Mouse (Mus musculus) G1E (cell line): ENCODE results near the gene Arrdc5. TPM values are rescaled to one million over a fixed set of nuclear protein-coding genes. Genes with fewer than 3 reads are reported as not detected.

Experiments used
- ATAC-seq: 2 replicates; pipeline ENCODE4 v1.8.0; 2016; ENCODE audit warnings: mild to moderate bottlenecking; ENCODE audit not compliant: insufficient number of reproducible peaks, poor library complexity, low FRiP score, severe bottlenecking; ENCODE audit errors: extremely low read depth
- DNase-seq: peaks from one replicate; pipeline ENCODE4 v3.0.0; 2012; ENCODE audit warnings: low spot score
- H3K27me3 ChIP-seq: 2 replicates; pipeline ENCODE4 v1.6.1; 2012; ENCODE audit warnings: mild to moderate bottlenecking, low read length, inconsistent platforms; ENCODE audit not compliant: insufficient read depth
- H3K36me3 ChIP-seq: replicated peaks from 2 replicates; pipeline ENCODE3; 2012; ENCODE audit warnings: mild to moderate bottlenecking, inconsistent platforms
- H3K4me1 ChIP-seq: 2 replicates; pipeline ENCODE4 v1.6.1; 2012; ENCODE audit warnings: low read depth, low read length, inconsistent platforms, mixed read lengths; ENCODE audit not compliant: insufficient read depth
- H3K4me3 ChIP-seq: 2 replicates; pipeline ENCODE4 v1.5.1; 2012; ENCODE audit warnings: low read depth, mild to moderate bottlenecking, inconsistent platforms, low read length, moderate library complexity, mixed read lengths
- H3K9me3 ChIP-seq: replicated peaks from 2 replicates; pipeline ENCODE4 v1.6.1; 2012; ENCODE audit warnings: inconsistent platforms
- CTCF ChIP-seq: IDR thresholded peaks from 2 replicates; pipeline ENCODE4 v1.5.1; 2012; ENCODE audit warnings: low read depth, low read length, inconsistent platforms, mixed read lengths
- GATA1 ChIP-seq: IDR thresholded peaks from 2 replicates; pipeline ENCODE4 v1.6.1; 2012; ENCODE audit warnings: borderline replicate concordance, low read length, inconsistent platforms, mixed read lengths
- GATA2 ChIP-seq: IDR thresholded peaks from 2 replicates; pipeline ENCODE4 v1.6.1; 2012; ENCODE audit warnings: low read depth, low read length, inconsistent platforms, borderline replicate concordance
- POLR2AphosphoS5 ChIP-seq: IDR thresholded peaks from 2 replicates; pipeline ENCODE4 v1.6.1; 2012; ENCODE audit warnings: low read depth, low read length, inconsistent platforms; ENCODE audit not compliant: insufficient replicate concordance
- TAL1 ChIP-seq: conservative IDR thresholded peaks from 2 replicates; pipeline ENCODE4 v1.6.1; 2012; ENCODE audit warnings: low read depth, low read length, inconsistent platforms, mixed read lengths
- polyA plus RNA-seq: library from polyadenylated mRNA; stranded (reverse); fragments of >175 nt; gene quantifications from 2 replicates; pipeline ENCODE4 v1.2.3, GENCODE M21; 2012
- total RNA-seq, 2 experiments: library from RNA; stranded (forward) in 1 of 2; stranded (reverse) in 1 of 2; fragments of 200-1000 nt in 1 of 2; fragments of >200 nt in 1 of 2; fragmentation: Nextera tagmentation in 1 of 2; gene quantifications; 2 replicates each; pipeline ENCODE4 v1.2.3; 2014 to 2017

Gene Arrdc5
- total and polyA plus RNA-seq, 3 experiments = not detected

- peaks cover 40% of the 10 kb centered on the region for H3K27me3 ChIP-seq
- no peak for DNase-seq
- no peaks in the 10 kb centered on the region for H3K36me3 ChIP-seq
- H3K4me3 ChIP-seq = no peak overlapping the region
- no peaks in the 10 kb centered on the region for H3K9me3 ChIP-seq
- peaks cover 24% of the 10 kb centered on the region for H3K4me1 ChIP-seq
- no peak for TF ChIP-seq CTCF
- TF ChIP-seq TAL1 = no peak
- TF ChIP-seq POLR2AphosphoS5 = no peak
- no peak for TF ChIP-seq GATA2
- no peak for TF ChIP-seq GATA1
- no peak for ATAC-seq
Observed at GRCm38 (mm10) chr17:56298238-56298637, 1.8 kb downstream of the Arrdc5 start.

GRCm38 (mm10) chr17:56296201-56296600 lies 3.9 kb downstream of the Arrdc5 start:
- H3K9me3 ChIP-seq = no peaks in the 10 kb centered on the region
- no peaks in the 10 kb centered on the region for H3K36me3 ChIP-seq
- no peak for ATAC-seq
- H3K27me3 ChIP-seq = peaks cover 42% of the 10 kb centered on the region
- no peak for DNase-seq
- TF ChIP-seq GATA1 (no peak), GATA2 (no peak), TAL1 (no peak), POLR2AphosphoS5 (no peak), CTCF (no peak)
- peaks cover 30% of the 10 kb centered on the region for H3K4me1 ChIP-seq
- no peak overlapping the region for H3K4me3 ChIP-seq

GRCm38 (mm10) chr17:56294241-56294640 lies 5.8 kb downstream of the Arrdc5 start:
- ATAC-seq (no peak), DNase-seq (no peak)
- peaks cover 46% of the 10 kb centered on the region for H3K4me1 ChIP-seq
- H3K27me3 ChIP-seq = peaks cover 32% of the 10 kb centered on the region
- no peaks in the 10 kb centered on the region for H3K36me3 ChIP-seq
- H3K9me3 ChIP-seq = no peaks in the 10 kb centered on the region
- H3K4me3 ChIP-seq = no peak overlapping the region
- TF ChIP-seq GATA2 = no peak
- TF ChIP-seq GATA1 = no peak
- TF ChIP-seq POLR2AphosphoS5 = no peak
- TF ChIP-seq CTCF = no peak
- no peak for TF ChIP-seq TAL1

- no peaks in the 10 kb centered on the region for H3K9me3 ChIP-seq
- H3K4me3 ChIP-seq = no peak overlapping the region
- peaks cover 54% of the 10 kb centered on the region for H3K4me1 ChIP-seq
- ATAC-seq = no peak
- no peak for DNase-seq
- H3K36me3 ChIP-seq = no peaks in the 10 kb centered on the region
- no peak for TF ChIP-seq POLR2AphosphoS5
- peaks cover 26% of the 10 kb centered on the region for H3K27me3 ChIP-seq
Observed at GRCm38 (mm10) chr17:56293291-56293690, 6.8 kb downstream of the Arrdc5 start.

- Histone ChIP-seq H3K36me3 (no peaks in the 10 kb centered on the region), H3K9me3 (no peaks in the 10 kb centered on the region), H3K27me3 (peaks cover 24% of the 10 kb centered on the region), H3K4me1 (peaks cover 60% of the 10 kb centered on the region), H3K4me3 (no peak within 1 kb of the TSS; the same call in 1 of the 2 replicates)
- ATAC-seq (no peak), DNase-seq (no peak)
- no peak for TF ChIP-seq CTCF
- TF ChIP-seq TAL1 = no peak
- TF ChIP-seq GATA2 = no peak
- no peak for TF ChIP-seq GATA1
- no peak for TF ChIP-seq POLR2AphosphoS5
Observed at GRCm38 (mm10) chr17:56292531-56293222, 7.4 kb downstream of the Arrdc5 start, which contains the start of gene Plin3. TSS of gene Plin3 (minus strand) at chr17:56292873.

GRCm38 (mm10) chr17:56291826-56292475 lies 8.1 kb downstream of the Arrdc5 start:
- Histone ChIP-seq H3K36me3 (peaks cover 2% of the 10 kb centered on the region), H3K27me3 (peaks cover 20% of the 10 kb centered on the region), H3K9me3 (no peaks in the 10 kb centered on the region), H3K4me3 (no peak overlapping the region; the same call in 1 of the 2 replicates), H3K4me1 (peaks cover 66% of the 10 kb centered on the region)
- TF ChIP-seq CTCF = no peak
- DNase-seq (no peak), ATAC-seq (no peak)
